Mouse (Mus musculus): ENCODE data around the gene Defb6.

Gene Defb6

GRCm38 (mm10) chr8:19225161-19225560 is at the start of gene Defb6:
Defb6 (plus strand) TSS chr8:19225478.
- no peak for DNase-seq (ENCODE audit: low spot score in 2 of 2)

GRCm38 (mm10) chr8:19238101-19238500 is 12.8 kb downstream of the Defb6 start:
- no peak for DNase-seq (ENCODE audit: low spot score in 2 of 2)

GRCm38 (mm10) chr8:19239616-19240015 is 14.3 kb downstream of the Defb6 start, which contains the start of gene Defb46:
Defb46 (plus strand) TSS chr8:19239916.
- no peak for DNase-seq (ENCODE audit: low spot score in 2 of 2)

- DNase-seq (ENCODE audit: low spot score in 2 of 2) = no peak
These were observed 22.0 kb downstream of the Defb6 start, which contains the start of gene Defb5 for GRCm38 (mm10) chr8:19247280-19247679. Defb5 (plus strand) TSS chr8:19247580.

GRCm38 (mm10) chr8:19258136-19258535 is 32.9 kb downstream of the Defb6 start:
- no peak for DNase-seq (ENCODE audit: low spot score in 2 of 2)

- DNase-seq (ENCODE audit: low spot score in 2 of 2) = no peak
These were observed 34.4 kb downstream of the Defb6 start for GRCm38 (mm10) chr8:19259667-19260066.
